Mouse (Mus musculus) induced T-regulatory cell, adult 2 months (primary cell): ENCODE data around the gene Gm10153.
"Not testable (repeated sequence)": the region's sequence is repeated elsewhere in the genome, so short reads cannot be mapped to it uniquely, and the experiment has no call there.

Experiments used
- DNase-seq: peaks from one replicate; pipeline ENCODE4 v3.0.0-alpha.2; 2012; ENCODE audit warnings: low read depth

Gene Gm10153

GRCm38 (mm10) chr7:142143506-142144010 lies 46.6 kb downstream of the Gm10153 start:
- not testable (repeated sequence) for DNase-seq

DNA sequence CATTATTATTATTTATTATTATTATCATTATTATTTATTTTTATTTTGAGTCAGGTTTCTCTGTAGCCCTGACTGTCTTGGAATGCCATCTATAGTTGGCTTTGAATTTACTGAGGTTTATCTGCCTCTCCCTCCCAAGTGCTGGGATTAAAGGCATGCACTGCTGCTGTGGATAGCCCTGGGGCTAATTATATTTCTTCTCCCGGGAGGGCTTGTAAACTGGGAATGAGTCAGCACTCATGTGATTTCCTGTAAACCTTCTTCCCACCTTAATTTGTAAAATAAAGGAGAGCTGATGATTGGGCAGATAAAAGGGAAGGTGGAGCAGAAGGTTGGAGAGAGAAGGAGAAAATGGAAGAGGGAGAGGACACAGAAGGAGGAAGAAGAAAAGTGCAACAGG lies 49.5 kb downstream of the Gm10153 start:
- no peak for DNase-seq
